Mouse (Mus musculus) E14TG2a.4 (cell line): Measurements from ENCODE around the gene Scmh1.
A peak's percentile ranks its signal among the peaks of the same experiment; 100 is the strongest.
"Not testable (repeated sequence)": the region's sequence is repeated elsewhere in the genome, so short reads cannot be mapped to it uniquely, and the experiment has no call there.

ENCODE experiments used
- H3K27me3 ChIP-seq: 2 replicates; pipeline ENCODE4 v1.6.1; 2014; ENCODE audit warnings: low read length, control low read depth; ENCODE audit not compliant: insufficient read depth
- H3K36me3 ChIP-seq: 2 replicates; pipeline ENCODE4 v1.6.1; 2014; ENCODE audit warnings: low read length, control low read depth; ENCODE audit not compliant: insufficient read depth
- H3K4me1 ChIP-seq: replicated peaks from 2 replicates; pipeline ENCODE4 v1.6.1; 2014; ENCODE audit warnings: low read depth, low read length, control low read depth
- H3K4me3 ChIP-seq: replicated peaks from 2 replicates; pipeline ENCODE4 v1.5.1; 2014; ENCODE audit warnings: mild to moderate bottlenecking, low read length
- H3K9me3 ChIP-seq: 2 replicates; pipeline ENCODE4 v1.6.1; 2014; ENCODE audit warnings: low read length, control low read depth
- CTCF ChIP-seq: conservative IDR thresholded peaks from 2 replicates; pipeline ENCODE4 v1.5.1; 2014; ENCODE audit warnings: low read length
- NANOG ChIP-seq: IDR thresholded peaks from 2 replicates; pipeline ENCODE4 v1.6.1; 2014; ENCODE audit warnings: borderline replicate concordance, low read length, mixed read lengths
- POU5F1 ChIP-seq: IDR thresholded peaks from 2 replicates; pipeline ENCODE4 v1.6.1; 2014; ENCODE audit warnings: low read length, borderline replicate concordance

Scmh1 gene

GRCm38 (mm10) chr4:120392748-120393147, 12.3 kb upstream of the Scmh1 start:
- no peaks in the 10 kb centered on the region for H3K9me3 ChIP-seq
- TF ChIP-seq CTCF (no peak), NANOG (no peak), POU5F1 (no peak)
- no peak overlapping the region for H3K4me3 ChIP-seq
- no peaks in the 10 kb centered on the region for H3K27me3 ChIP-seq
- peaks cover 45% of the 10 kb centered on the region for H3K4me1 ChIP-seq
- no peaks in the 10 kb centered on the region for H3K36me3 ChIP-seq

GRCm38 (mm10) chr4:120400251-120400650, 4.8 kb upstream of the Scmh1 start:
- Histone ChIP-seq H3K9me3 (no peaks in the 10 kb centered on the region), H3K36me3 (no peaks in the 10 kb centered on the region), H3K27me3 (peaks cover 31% of the 10 kb centered on the region), H3K4me1 (peaks cover 40% of the 10 kb centered on the region), H3K4me3 (no peak overlapping the region)
- TF ChIP-seq NANOG = no peak
- no peak for TF ChIP-seq POU5F1
- TF ChIP-seq CTCF = no peak

- H3K9me3 ChIP-seq, H3K36me3 ChIP-seq, H3K4me3 ChIP-seq: not testable (repeated sequence)
- Histone ChIP-seq H3K27me3 (peaks cover 31% of the 10 kb centered on the region), H3K4me1 (peaks cover 40% of the 10 kb centered on the region)
Measured at GRCm38 (mm10) chr4:120402105-120402504, 3.0 kb upstream of the Scmh1 start.

GRCm38 (mm10) chr4:120404247-120404646, 834 bp upstream of the Scmh1 start:
- H3K4me3 ChIP-seq = peak overlapping the region; percentile 94; the same call in 1 of the 2 replicates
- H3K36me3 ChIP-seq = no peaks in the 10 kb centered on the region
- H3K27me3 ChIP-seq = peaks cover 33% of the 10 kb centered on the region
- peaks cover 36% of the 10 kb centered on the region for H3K4me1 ChIP-seq
- peak; percentile 82 for TF ChIP-seq NANOG
- TF ChIP-seq POU5F1 = no peak
- H3K9me3 ChIP-seq = no peaks in the 10 kb centered on the region

DNA sequence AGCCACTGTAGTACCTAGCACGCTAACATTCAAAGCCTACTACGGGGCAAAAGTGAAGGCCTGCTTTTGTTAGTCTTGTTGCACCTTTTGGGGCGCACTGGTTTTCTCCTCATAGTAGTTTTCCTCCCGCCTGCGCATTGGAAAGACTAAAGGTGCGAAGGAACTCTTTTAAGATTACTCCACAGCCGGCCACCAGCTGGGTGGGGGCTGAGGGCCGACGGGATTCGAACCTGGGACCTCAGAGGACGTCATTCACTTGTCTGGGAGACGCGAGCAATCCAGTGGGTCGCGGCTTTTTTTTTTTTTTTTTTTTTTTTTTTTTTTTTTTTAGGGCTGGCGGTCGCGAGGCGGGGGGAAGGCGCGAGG, 320 bp upstream of the Scmh1 start:
- H3K4me1 ChIP-seq = peaks cover 36% of the 10 kb centered on the region
- H3K27me3 ChIP-seq = peaks cover 33% of the 10 kb centered on the region
- peak overlapping the region; percentile 94 for H3K4me3 ChIP-seq
- TF ChIP-seq CTCF = no peak
- no peak for TF ChIP-seq POU5F1
- no peak for TF ChIP-seq NANOG
- no peaks in the 10 kb centered on the region for H3K9me3 ChIP-seq
- H3K36me3 ChIP-seq = no peaks in the 10 kb centered on the region

GRCm38 (mm10) chr4:120405806-120406638, 941 bp downstream of the Scmh1 start:
- peaks cover 36% of the 10 kb centered on the region for H3K4me1 ChIP-seq
- H3K36me3 ChIP-seq = no peaks in the 10 kb centered on the region
- no peak for TF ChIP-seq NANOG
- no peak for TF ChIP-seq POU5F1
- TF ChIP-seq CTCF = no peak
- no peaks in the 10 kb centered on the region for H3K9me3 ChIP-seq
- H3K27me3 ChIP-seq = peaks cover 28% of the 10 kb centered on the region
- peak overlapping the region; percentile 94 for H3K4me3 ChIP-seq

GRCm38 (mm10) chr4:120406639-120407273, 1.7 kb downstream of the Scmh1 start:
- Histone ChIP-seq H3K27me3 (peaks cover 21% of the 10 kb centered on the region), H3K36me3 (no peaks in the 10 kb centered on the region), H3K9me3 (no peaks in the 10 kb centered on the region), H3K4me1 (peaks cover 30% of the 10 kb centered on the region), H3K4me3 (peak overlapping the region; percentile 94; the same call in 1 of the 2 replicates)
- TF ChIP-seq NANOG (no peak), CTCF (no peak), POU5F1 (no peak)

DNA sequence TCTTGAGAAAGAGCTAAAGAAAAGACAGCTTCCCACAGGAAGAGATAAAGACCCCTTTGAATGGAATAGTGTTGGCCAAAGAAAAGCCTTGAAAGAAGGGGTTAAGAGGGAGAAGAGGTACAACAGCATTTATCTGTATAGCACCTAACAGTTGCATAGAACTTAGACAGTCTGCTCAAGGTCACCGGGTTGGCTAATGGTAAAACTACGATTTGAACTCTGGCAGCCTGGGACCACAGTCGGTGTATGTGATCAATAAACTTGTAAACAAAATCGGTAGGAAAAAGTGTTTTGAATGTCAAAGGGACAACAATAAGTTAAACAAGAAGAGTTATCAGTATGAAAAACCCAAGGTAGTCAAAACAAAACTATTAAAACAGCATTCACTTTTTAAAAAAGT, 13.0 kb downstream of the Scmh1 start:
- H3K4me1 ChIP-seq = 0 out of 2 replicates have a peak, but pooled peaks cover 7% of the 10 kb centered on the region
- H3K9me3 ChIP-seq = peaks cover 24% of the 10 kb centered on the region
- no peak overlapping the region for H3K4me3 ChIP-seq
- H3K36me3 ChIP-seq = peaks cover 13% of the 10 kb centered on the region; the same call in 1 of the 2 replicates
- TF ChIP-seq POU5F1 (no peak), CTCF (no peak), NANOG (no peak)
- no peaks in the 10 kb centered on the region for H3K27me3 ChIP-seq

DNA sequence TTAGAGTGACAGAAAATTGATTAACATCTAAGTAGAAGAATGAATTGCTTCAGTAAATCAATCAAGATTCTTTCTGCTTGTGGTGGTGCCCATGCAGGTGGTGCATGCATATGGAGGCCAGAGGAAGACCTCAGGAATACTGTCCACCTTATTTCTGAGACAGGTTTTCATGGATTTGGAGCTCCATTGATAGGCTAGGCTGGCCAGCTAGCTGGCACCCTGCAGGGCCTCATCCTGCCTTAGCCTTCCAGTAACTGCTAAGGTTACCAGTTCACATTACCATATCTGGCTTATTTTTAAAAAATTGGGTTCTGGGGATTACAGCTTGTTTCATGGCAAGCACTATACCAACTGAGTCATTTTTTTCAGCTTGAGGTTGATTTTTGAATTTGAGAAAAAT, 15.1 kb downstream of the Scmh1 start:
- Histone ChIP-seq H3K36me3 (0 out of 2 replicates have a peak, but pooled peaks cover 2% of the 10 kb centered on the region), H3K27me3 (no peaks in the 10 kb centered on the region), H3K4me1 (0 out of 2 replicates have a peak, but pooled peaks cover 7% of the 10 kb centered on the region), H3K9me3 (peaks cover 2% of the 10 kb centered on the region), H3K4me3 (no peak overlapping the region)
- TF ChIP-seq NANOG (no peak), POU5F1 (no peak), CTCF (no peak)
